Mouse (Mus musculus): ENCODE data around the gene Spata5. TPM values are rescaled to one million over a fixed set of nuclear protein-coding genes. Genes with fewer than 3 reads are reported as not detected.

Gene Spata5
- total and polyA plus RNA-seq, 3 experiments: 33.5 to 67.6 TPM; not detected in 1

- TF ChIP-seq TAL1 (IDR thresholded peaks at IDR 0.05; ENCODE audit: low read length) (peak; percentile 94), RCOR1 (IDR thresholded peaks at IDR 0.05; ENCODE audit: low read depth, low read length) (peak; percentile 83), POLR2AphosphoS2 (IDR thresholded peaks at IDR 0.05; ENCODE audit: low read length) (no peak)
These were observed 133.8 kb downstream of the Spata5 start (continued) for GRCm38 (mm10) chr3:37553371-37554033.

GRCm38 (mm10) chr3:37556412-37557113, 136.9 kb downstream of the Spata5 start:
- Histone ChIP-seq H3K4me1 (ENCODE audit: control insufficient read depth in 1 of 2, insufficient read depth in 2 of 2, low read length in 2 of 2) (peaks cover 46 to 61% of the 10 kb centered on the region in 2 experiments), H3K9me3 (replicated peaks; ENCODE audit: insufficient read depth, low read length) (no peaks in the 10 kb centered on the region), H3K9ac (ENCODE audit: control insufficient read depth, low read depth, low read length, poor library complexity, severe bottlenecking) (peak overlapping the region; percentile 3), H3K4me3 (ENCODE audit: control insufficient read depth in 1 of 2, insufficient read depth in 1 of 2, low read depth in 2 of 2, low read length in 2 of 2) (no peak overlapping the region), H3K79me2 (ENCODE audit: control insufficient read depth, insufficient read depth, low read length, poor library complexity) (no peaks in the 10 kb centered on the region), H3K27me3 (ENCODE audit: control insufficient read depth in 1 of 2, insufficient read depth in 2 of 2, low read length in 2 of 2) (no peaks in the 10 kb centered on the region), H3K27ac (ENCODE audit: control insufficient read depth, low read depth, low read length) (peak overlapping the region; percentile 82), H3K36me3 (ENCODE audit: control insufficient read depth in 1 of 2, insufficient read depth in 2 of 2, low read length in 2 of 2) (peaks cover 2 to 77% of the 10 kb centered on the region in 2 experiments; a peak in 3 of 4 replicates)
- TF ChIP-seq EP300 (IDR thresholded peaks at IDR 0.05; ENCODE audit: low read depth in 1 of 2, low read length in 2 of 2) (peak; percentile 79 to 88), JUND (IDR thresholded peaks at IDR 0.05; ENCODE audit: low read depth, low read length) (no peak), GATA1 (IDR thresholded peaks at IDR 0.05; ENCODE audit: low read depth, low read length) (peak; percentile 82), TAL1 (IDR thresholded peaks at IDR 0.05; ENCODE audit: low read length) (peak; percentile 31; the same call in 1 of the 2 replicates), ZNF384 (IDR thresholded peaks at IDR 0.05; ENCODE audit: low read depth, low read length) (peak; percentile 50; the same call in 1 of the 2 replicates), POLR2A (IDR thresholded peaks at IDR 0.05; ENCODE audit: control insufficient read depth in 1 of 2, insufficient read depth in 1 of 2, low read depth in 1 of 2, low read length in 2 of 2, poor library complexity in 1 of 2) (no peak), MXI1 (IDR thresholded peaks at IDR 0.05; ENCODE audit: low read depth, low read length) (peak; percentile 81), ZMIZ1 (IDR thresholded peaks at IDR 0.05; ENCODE audit: low read depth, low read length) (no peak), CHD2 (IDR thresholded peaks at IDR 0.05; ENCODE audit: low read length) (no peak), USF2 (IDR thresholded peaks at IDR 0.05; ENCODE audit: borderline replicate concordance in 1 of 2, insufficient read depth in 1 of 2, low read depth in 1 of 2, low read length in 2 of 2) (no peak), SIN3A (IDR thresholded peaks at IDR 0.05; ENCODE audit: low read length) (peak; percentile 79), BHLHE40 (IDR thresholded peaks at IDR 0.05; ENCODE audit: borderline replicate concordance, low read depth, low read length) (peak; percentile 63; the same call in 1 of the 2 replicates), MYB (IDR thresholded peaks at IDR 0.05; ENCODE audit: low read depth, low read length) (peak; percentile 62; the same call in 1 of the 2 replicates), MAX (IDR thresholded peaks at IDR 0.05; ENCODE audit: low read length) (0 out of 2 replicates have a peak, but pooled peaks have one; percentile 47), CHD1 (IDR thresholded peaks at IDR 0.05; ENCODE audit: low read depth, low read length) (0 out of 2 replicates have a peak, but pooled peaks have one; percentile 36), POLR2AphosphoS2 (IDR thresholded peaks at IDR 0.05; ENCODE audit: low read length) (no peak), ZKSCAN1 (IDR thresholded peaks at IDR 0.05; ENCODE audit: low read depth, low read length) (no peak), UBTF (IDR thresholded peaks at IDR 0.05; ENCODE audit: borderline replicate concordance, insufficient read depth, low read depth, low read length) (no peak), ZC3H11A (IDR thresholded peaks at IDR 0.05; ENCODE audit: low read depth, low read length) (no peak), ELF1 (IDR thresholded peaks at IDR 0.05; ENCODE audit: low read depth, low read length) (no peak), GABPA (IDR thresholded peaks at IDR 0.05; ENCODE audit: low read depth, low read length) (no peak), ETS1 (IDR thresholded peaks at IDR 0.05; ENCODE audit: low read depth, low read length) (peak; percentile 95), TBP (IDR thresholded peaks at IDR 0.05; ENCODE audit: low read depth, low read length) (no peak), HCFC1 (IDR thresholded peaks at IDR 0.05; ENCODE audit: low read depth, low read length) (no peak), RAD21 (IDR thresholded peaks at IDR 0.05; ENCODE audit: low read depth, low read length) (no peak), KAT2A (conservative IDR thresholded peaks at IDR 0.05; ENCODE audit: low read depth, low read length) (no peak), TCF12 (IDR thresholded peaks at IDR 0.05; ENCODE audit: low read depth, low read length) (peak; percentile 73), POLR2AphosphoS5 (IDR thresholded peaks at IDR 0.05; ENCODE audit: borderline replicate concordance, low read depth, low read length) (no peak), RCOR1 (IDR thresholded peaks at IDR 0.05; ENCODE audit: low read depth, low read length) (peak; percentile 93), E2F4 (IDR thresholded peaks at IDR 0.05; ENCODE audit: borderline replicate concordance, low read depth, low read length) (no peak)
- peak; percentile 85 for DNase-seq (ENCODE audit: low read depth, low spot score)

Data from MEL (cell line).